Comparison of ENCODE assay signal across 29 mouse cellular contexts in the genomic region with DNA sequence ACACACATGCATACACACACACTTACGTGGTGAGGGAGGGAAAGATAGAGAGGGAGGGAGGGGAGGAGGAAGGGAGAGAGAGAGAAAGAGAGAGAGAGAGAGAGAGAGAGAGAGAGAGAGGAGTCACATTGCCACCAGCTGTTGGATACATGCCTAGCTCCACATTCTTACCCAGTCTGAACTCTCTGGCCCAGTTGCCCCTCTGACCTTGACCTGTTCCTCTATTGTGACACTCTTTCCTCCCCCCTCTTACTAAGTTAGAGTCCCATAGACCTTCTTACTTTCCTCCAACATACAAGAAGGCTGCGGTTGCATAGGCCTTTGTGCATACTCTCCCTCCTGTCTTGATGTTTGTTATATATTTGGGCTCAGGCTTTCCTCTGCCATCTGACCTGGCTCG.
A peak's percentile ranks its signal among the peaks of the same experiment; 100 is the strongest.
DNase-seq lines count a peak whose midpoint lies in the region; ATAC-seq and TF ChIP-seq lines count a peak whose summit lies in the region.
"Had no signal": no experiment of that assay in that cellular context is flagged by ENCODE, and none has a peak within 500 bp of the region (broad histone marks: within the 10 kb centered on the region; RNA-seq: fewer than 3 reads in every experiment).

No protein-coding gene starts in this region.

- WGBS in heart, embryonic 12.5 days = 66% methylated on average over 3 of the region's 3 CpGs
- 73% methylated on average over 3 of the region's 3 CpGs for WGBS in forebrain, embryonic 13.5 days

- no peak for TF ChIP-seq CTCF in left cerebral cortex, adult 2 months (IDR thresholded peaks at IDR 0.05)

- no peaks in the 10 kb centered on the region for H3K36me3 ChIP-seq in heart, embryonic 12.5 days
- H3K36me3 ChIP-seq in forebrain, embryonic 13.5 days (ENCODE audit: poor library complexity, severe bottlenecking) = no peaks in the 10 kb centered on the region
- H3K36me3 ChIP-seq: lung, embryonic 15.5 days; neural tube, embryonic 12.5 days; stomach, embryonic 15.5 days had no signal

- no peaks in the 10 kb centered on the region for H3K9me3 ChIP-seq in heart, embryonic 12.5 days (replicated peaks)
- no peaks in the 10 kb centered on the region for H3K9me3 ChIP-seq in forebrain, embryonic 13.5 days (replicated peaks)
- H3K9me3 ChIP-seq: lung, embryonic 15.5 days; neural tube, embryonic 12.5 days; stomach, embryonic 15.5 days had no signal

- H3K27ac ChIP-seq in heart, embryonic 12.5 days (ENCODE audit: poor library complexity, severe bottlenecking) = no peak overlapping the region
- H3K27ac ChIP-seq in forebrain, embryonic 13.5 days = peak overlapping the region; percentile 44
- H3K27ac ChIP-seq in left cerebral cortex, adult 2 months = no peak overlapping the region
- H3K27ac ChIP-seq: gastrocnemius, adult 2 months; liver, embryonic 14.5 days; lung, embryonic 15.5 days; neural tube, embryonic 12.5 days; stomach, embryonic 15.5 days had no signal

- intact Hi-C loops in heart, postnatal 10 days (cut with DNase I) = no loop called here
- intact Hi-C loops in left cerebral cortex, adult 2 months (cut with DNase I) = no loop called here

- peaks cover 22% of the 10 kb centered on the region for H3K27me3 ChIP-seq in heart, embryonic 12.5 days (replicated peaks)
- H3K27me3 ChIP-seq in forebrain, embryonic 13.5 days = no peaks in the 10 kb centered on the region
- H3K27me3 ChIP-seq: lung, embryonic 15.5 days; stomach, embryonic 15.5 days had no signal

- H3K4me1 ChIP-seq in heart, embryonic 12.5 days (replicated peaks) = peaks cover 11% of the 10 kb centered on the region; the same call in 1 of the 2 replicates
- peaks cover 64% of the 10 kb centered on the region for H3K4me1 ChIP-seq in forebrain, embryonic 13.5 days

- H3K9ac ChIP-seq in heart, embryonic 12.5 days = no peak overlapping the region
- no peak overlapping the region for H3K9ac ChIP-seq in forebrain, embryonic 13.5 days
- H3K9ac ChIP-seq: liver, embryonic 14.5 days; lung, embryonic 15.5 days; neural tube, embryonic 12.5 days; stomach, embryonic 15.5 days had no signal

- H3K4me2 ChIP-seq in heart, embryonic 12.5 days = no peak overlapping the region
- H3K4me2 ChIP-seq in forebrain, embryonic 13.5 days = no peak overlapping the region
- H3K4me2 ChIP-seq: heart, embryonic 11.5 days; lung, embryonic 15.5 days; midbrain, embryonic 11.5 days; neural tube, embryonic 12.5 days; stomach, embryonic 15.5 days had no signal

- DNase-seq in adrenal gland, postnatal 14 days = peak; percentile 27
- DNase-seq in adrenal gland, adult 18-20 months (ENCODE audit: low spot score in 2 of 2) = no peak
- peak; percentile 11 to 17 for DNase-seq in heart, postnatal 10 days
- peak; percentile 4 for DNase-seq in lung, postnatal 14 days
- DNase-seq in lung, postnatal 4 days = no peak
- DNase-seq in left cerebral cortex, adult 2 months (ENCODE audit: extremely low spot score in 1 of 2, low spot score in 2 of 2) = no peak
- DNase-seq: cerebellum, adult 11 months; cerebellum, adult 9-10 months; cerebellum, postnatal 36 days; gastrocnemius, adult 2 months; gastrocnemius, postnatal 36 days; heart, adult 18-20 months; heart, postnatal 14 days; kidney, postnatal 14 days; layer of hippocampus, adult 9-11 months; liver; right cerebral cortex, postnatal 14 days had no signal

- ATAC-seq in heart, embryonic 12.5 days (ENCODE audit: insufficient number of reproducible peaks, low FRiP score) = no peak
- ATAC-seq in forebrain, embryonic 13.5 days = no peak
- ATAC-seq: CD4-positive, CD25-positive, alpha-beta regulatory T cell, adult 4 months; intestine, embryonic 16.5 days; midbrain, embryonic 16.5 days had no signal

- H3K4me3 ChIP-seq in heart, embryonic 12.5 days = no peak overlapping the region
- H3K4me3 ChIP-seq in forebrain, embryonic 13.5 days = no peak overlapping the region
- no peak overlapping the region for H3K4me3 ChIP-seq in left cerebral cortex, adult 2 months
- H3K4me3 ChIP-seq: gastrocnemius, adult 2 months; lung, embryonic 15.5 days; myocyte; neural tube, embryonic 12.5 days; stomach, embryonic 15.5 days had no signal

Comparison
In these comparisons a context has a peak if more than half of its experiments do, and no peak if none do; other contexts are left out.
1. DNase-seq: peak in adrenal gland, postnatal 14 days (single experiment), heart, postnatal 10 days (2 of 2) and lung, postnatal 14 days (single experiment); none in adrenal gland, adult 18-20 months (0 of 2), lung, postnatal 4 days (0 of 2) and left cerebral cortex, adult 2 months (0 of 2).